In genomic region chr10:61928725-61929651, GRCm38 (mm10) we compare ENCODE assay signal across 8 mouse cellular contexts. TPM values are rescaled to one million over a fixed set of nuclear protein-coding genes. Genes with fewer than 3 reads are reported as not detected.
DNase-seq lines count a peak whose midpoint lies in the region; ATAC-seq lines count a peak whose summit lies in the region.

No protein-coding gene starts in this region.

- ATAC-seq in frontal cortex, adult (ENCODE audit: low TSS enrichment) = no peak
- ATAC-seq in monocyte, adult 5-6 weeks (replicated peaks; ENCODE audit: insufficient number of reproducible peaks, low FRiP score, low TSS enrichment, poor library complexity, severe bottlenecking) = no peak

- DNase-seq in adrenal gland, postnatal 25 days = peak; percentile 29
- DNase-seq in forelimb bud, embryonic 11.5 days (ENCODE audit: low read depth, low spot score) = peak; percentile 44
- DNase-seq in kidney, adult 8-10 months = peak; percentile 38 to 40
- DNase-seq in lung, postnatal 10 days = peak; percentile 56
- no peak for DNase-seq in right cerebral cortex, adult 2 months (ENCODE audit: low spot score in 2 of 2)
- no peak for DNase-seq in c-Kit-positive CD71-positive TER-119-positive erythroid progenitor cells, embryonic 14.5 days (ENCODE audit: low spot score)

RNA-seq across cellular contexts. Expression of gene Col13a1, which starts 49.9 kb away (rescaled TPM):
- total RNA-seq in adrenal gland, postnatal 25 days (2021) = 5.2 and 6.1 TPM in 2 replicates
- not detected in 3 replicates for total RNA-seq in monocyte, adult 5-6 weeks (2017)

Comparison
In these comparisons a context has a peak if more than half of its experiments do, and no peak if none do; other contexts are left out.
1. DNase-seq: peak in adrenal gland, postnatal 25 days (single experiment), forelimb bud, embryonic 11.5 days (single experiment), kidney, adult 8-10 months (2 of 2) and lung, postnatal 10 days (single experiment); none in right cerebral cortex, adult 2 months (0 of 2) and c-Kit-positive CD71-positive TER-119-positive erythroid progenitor cells, embryonic 14.5 days (single experiment).